Mouse (Mus musculus) hindbrain, embryonic 14.5 days (tissue): ENCODE data around the gene Ip6k1. TPM values are rescaled to one million over a fixed set of nuclear protein-coding genes. Genes with fewer than 3 reads are reported as not detected.
A peak's percentile ranks its signal among the peaks of the same experiment; 100 is the strongest.

Experiments used
- ATAC-seq: fragments of 200-750 bp; cut with Nextera tagmentation; 2 replicates; pipeline ENCODE4 v1.8.0; 2017; ENCODE audit warnings: moderate number of reproducible peaks, mild to moderate bottlenecking, moderate TSS enrichment, moderate library complexity; ENCODE audit not compliant: low FRiP score
- DNase-seq: peaks from one replicate; pipeline ENCODE4 v3.0.0-alpha.2; 2015; ENCODE audit warnings: low spot score
- H3K27ac ChIP-seq: fragments of 300-500 bp; sonication (generic); 2 replicates; pipeline ENCODE4 v1.5.1; 2014; ENCODE audit warnings: mild to moderate bottlenecking, moderate library complexity
- H3K27me3 ChIP-seq: fragments of 300-500 bp; sonication (generic); 2 replicates; pipeline ENCODE4 v1.6.1; 2014; ENCODE audit warnings: mild to moderate bottlenecking, low read length, mixed read lengths; ENCODE audit not compliant: control insufficient read depth, insufficient read depth
- H3K36me3 ChIP-seq: fragments of 300-500 bp; sonication (generic); replicated peaks from 2 replicates; pipeline ENCODE4 v1.6.1; 2014; ENCODE audit not compliant: control insufficient read depth, insufficient read depth
- H3K4me1 ChIP-seq: fragments of 300-500 bp; sonication (generic); replicated peaks from 2 replicates; pipeline ENCODE4 v1.6.1; 2014; ENCODE audit warnings: antibody characterized with exemption, low read length, mixed read lengths; ENCODE audit not compliant: control insufficient read depth, insufficient read depth
- H3K4me2 ChIP-seq: fragments of 300-500 bp; sonication (generic); replicated peaks from 2 replicates; pipeline ENCODE4 v1.6.1; 2014; ENCODE audit warnings: mild to moderate bottlenecking, moderate library complexity
- H3K4me3 ChIP-seq: fragments of 300-500 bp; sonication (generic); replicated peaks from 2 replicates; pipeline ENCODE4 v1.5.1; 2014; ENCODE audit warnings: mild to moderate bottlenecking, low read length
- H3K9ac ChIP-seq: fragments of 300-500 bp; sonication (generic); 2 replicates; pipeline ENCODE4 v1.6.1; 2014
- H3K9me3 ChIP-seq: fragments of 300-500 bp; sonication (generic); 2 replicates; pipeline ENCODE4 v1.6.1; 2016; ENCODE audit warnings: low read length; ENCODE audit not compliant: control insufficient read depth
- WGBS: fragments of 180-500 bp; shearing (Covaris S2); extraction: QIAGEN DNeasy Blood & Tissue Kit; methylation state at CpG from one replicate; pipeline ENCODE4 v1.1.7; 2014; 5-methylcytosine and 5-hydroxymethylcytosine counted together
- polyA plus RNA-seq: library from polyadenylated mRNA; unstranded; fragments of >200 nt; fragmentation: Nextera tagmentation; extraction: Ambion mirVana; gene quantifications from 2 replicates; pipeline ENCODE4 v1.2.1, GENCODE M21; 2014

Ip6k1 gene
- polyA plus RNA-seq, 1 experiment from 2014 or later = 55.4 TPM

GRCm38 (mm10) chr9:108073141-108073930 lies 71.0 kb downstream of the Ip6k1 start:
- Histone ChIP-seq H3K27me3 (no peaks in the 10 kb centered on the region), H3K9me3 (no peaks in the 10 kb centered on the region), H3K36me3 (peaks cover 48% of the 10 kb centered on the region), H3K9ac (no peak overlapping the region), H3K27ac (no peak overlapping the region), H3K4me3 (no peak overlapping the region), H3K4me2 (no peak overlapping the region), H3K4me1 (peaks cover 8% of the 10 kb centered on the region)
- DNase-seq (no peak), ATAC-seq (no peak)
- WGBS = 66% methylated on average over 7 of the region's 7 CpGs

GRCm38 (mm10) chr9:108080168-108080567 lies 77.9 kb downstream of the Ip6k1 start, which contains the start of gene Mst1:
Gene Mst1 (plus strand): TSS chr9:108080436.
- no peaks in the 10 kb centered on the region for H3K9me3 ChIP-seq
- peak within 1 kb of the TSS; percentile 96 for H3K4me2 ChIP-seq
- H3K36me3 ChIP-seq = peaks cover 23% of the 10 kb centered on the region
- no peak within 1 kb of the TSS for H3K27ac ChIP-seq
- peaks cover 15% of the 10 kb centered on the region for H3K4me1 ChIP-seq
- peaks cover 29% of the 10 kb centered on the region for H3K27me3 ChIP-seq
- DNase-seq (no peak), ATAC-seq (no peak)
- peak within 1 kb of the TSS; percentile 84 for H3K4me3 ChIP-seq
- 80% methylated on average over 5 of the region's 5 CpGs for WGBS
- H3K9ac ChIP-seq = peak within 1 kb of the TSS; percentile 96

DNA sequence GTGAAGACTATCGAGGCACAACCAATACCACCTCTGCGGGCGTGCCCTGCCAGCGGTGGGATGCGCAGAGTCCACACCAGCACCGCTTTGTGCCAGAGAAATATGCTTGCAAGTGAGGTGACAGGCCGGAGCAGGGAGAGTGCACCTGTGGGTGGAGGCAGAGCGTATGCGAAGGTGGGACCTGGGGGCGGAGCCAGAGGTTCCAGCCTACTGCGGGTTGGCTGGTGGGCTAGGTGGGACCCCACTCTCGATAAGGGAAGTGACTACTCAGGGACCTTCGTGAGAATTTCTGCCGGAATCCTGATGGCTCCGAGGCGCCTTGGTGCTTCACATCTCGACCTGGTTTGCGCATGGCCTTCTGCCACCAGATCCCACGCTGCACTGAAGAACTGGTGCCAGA lies 80.2 kb downstream of the Ip6k1 start:
- peaks cover 29% of the 10 kb centered on the region for H3K27me3 ChIP-seq
- DNase-seq (no peak), ATAC-seq (no peak)
- H3K36me3 ChIP-seq = peaks cover 35% of the 10 kb centered on the region
- no peak overlapping the region for H3K27ac ChIP-seq
- peak overlapping the region; percentile 24 for H3K9ac ChIP-seq
- H3K9me3 ChIP-seq = no peaks in the 10 kb centered on the region
- peak overlapping the region; percentile 7; the same call in 1 of the 2 replicates for H3K4me3 ChIP-seq
- H3K4me2 ChIP-seq = peak overlapping the region; percentile 30
- WGBS = 7% methylated on average over 19 of the region's 19 CpGs
- peaks cover 15% of the 10 kb centered on the region for H3K4me1 ChIP-seq

DNA sequence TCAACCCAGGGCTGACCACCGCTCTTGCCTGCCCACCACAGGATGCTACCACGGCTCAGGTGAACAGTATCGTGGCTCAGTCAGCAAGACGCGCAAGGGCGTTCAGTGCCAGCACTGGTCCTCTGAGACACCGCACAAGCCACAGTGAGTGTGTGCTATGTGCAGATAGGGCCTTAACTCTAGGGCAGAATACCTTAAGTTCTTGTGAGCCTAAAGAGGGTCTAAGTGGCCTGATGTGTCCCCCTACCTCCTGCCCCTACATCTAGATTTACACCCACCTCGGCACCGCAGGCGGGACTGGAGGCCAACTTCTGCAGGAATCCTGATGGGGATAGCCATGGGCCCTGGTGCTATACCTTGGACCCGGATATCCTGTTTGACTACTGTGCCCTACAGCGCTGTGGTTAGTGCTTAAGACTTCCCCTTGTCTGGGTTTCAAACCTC lies 80.7 kb downstream of the Ip6k1 start, which contains the start of gene Rnf123:
Gene Rnf123, minus strand, starts transcription at position 359 of the 444 bp plus-strand sequence.
- DNase-seq = no peak
- WGBS = 43% methylated on average over 12 of the region's 12 CpGs
- Histone ChIP-seq H3K9me3 (no peaks in the 10 kb centered on the region), H3K27me3 (peaks cover 29% of the 10 kb centered on the region), H3K4me2 (peak within 1 kb of the TSS; percentile 30), H3K9ac (peak within 1 kb of the TSS; percentile 24), H3K36me3 (peaks cover 40% of the 10 kb centered on the region), H3K4me3 (peak within 1 kb of the TSS; percentile 7; the same call in 1 of the 2 replicates), H3K27ac (no peak within 1 kb of the TSS), H3K4me1 (peaks cover 11% of the 10 kb centered on the region)
- no peak for ATAC-seq

DNA sequence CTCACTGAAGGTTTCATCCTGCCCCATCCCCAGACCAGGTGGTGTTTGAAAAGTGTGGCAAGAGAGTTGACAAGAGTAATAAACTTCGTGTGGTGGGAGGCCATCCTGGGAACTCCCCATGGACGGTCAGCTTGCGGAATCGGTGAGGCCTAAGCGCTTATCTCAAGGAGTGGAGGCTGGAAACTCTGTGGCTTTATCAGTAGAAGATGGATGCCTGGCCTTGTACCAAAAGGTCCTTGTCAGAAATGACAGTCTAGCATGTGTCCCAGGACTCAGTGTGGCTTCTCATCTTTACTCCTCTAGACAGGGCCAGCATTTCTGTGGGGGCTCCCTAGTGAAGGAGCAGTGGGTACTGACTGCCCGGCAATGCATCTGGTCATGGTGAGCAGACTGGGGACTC lies 81.3 kb downstream of the Ip6k1 start:
- Histone ChIP-seq H3K27ac (no peak overlapping the region), H3K4me1 (peaks cover 5% of the 10 kb centered on the region), H3K9me3 (no peaks in the 10 kb centered on the region), H3K36me3 (peaks cover 46% of the 10 kb centered on the region), H3K9ac (no peak overlapping the region), H3K4me3 (no peak overlapping the region), H3K4me2 (no peak overlapping the region), H3K27me3 (peaks cover 29% of the 10 kb centered on the region)
- WGBS = 88% methylated on average over 6 of the region's 6 CpGs
- DNase-seq = no peak
- no peak for ATAC-seq

GRCm38 (mm10) chr9:108085261-108085660 lies 83.0 kb downstream of the Ip6k1 start:
- DNase-seq (no peak), ATAC-seq (no peak)
- Histone ChIP-seq H3K9ac (no peak overlapping the region), H3K4me3 (no peak overlapping the region), H3K27me3 (peaks cover 29% of the 10 kb centered on the region), H3K36me3 (peaks cover 63% of the 10 kb centered on the region), H3K4me2 (no peak overlapping the region), H3K9me3 (no peaks in the 10 kb centered on the region), H3K4me1 (no peaks in the 10 kb centered on the region), H3K27ac (no peak overlapping the region)
- WGBS = 96% methylated on average over 4 of the region's 4 CpGs

DNA sequence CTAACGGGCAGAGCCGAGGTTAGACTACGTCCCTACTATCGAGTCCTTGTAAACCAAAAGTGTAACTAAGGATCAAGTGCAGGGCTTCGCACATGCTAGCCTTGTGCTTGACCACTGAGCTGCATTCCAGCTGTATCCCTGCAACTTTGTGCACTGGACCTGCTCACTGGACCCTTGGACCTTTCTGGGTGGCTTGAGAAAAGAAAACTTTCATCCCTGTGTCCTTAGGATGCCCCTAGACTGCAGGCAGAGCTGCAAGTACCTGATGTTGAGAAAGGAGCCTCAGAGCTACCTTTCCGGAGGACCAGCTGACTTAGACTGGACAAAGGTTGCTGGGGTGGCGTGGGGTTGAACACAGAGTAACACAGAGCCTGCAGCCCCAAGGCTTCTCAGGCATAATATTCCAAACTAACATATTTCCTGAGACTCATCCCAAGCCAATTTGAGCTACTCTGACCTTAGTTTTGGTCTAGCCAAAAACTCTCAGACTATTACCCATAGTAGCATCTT lies 88.4 kb downstream of the Ip6k1 start:
- no peaks in the 10 kb centered on the region for H3K27me3 ChIP-seq
- no peak overlapping the region for H3K27ac ChIP-seq
- no peak for ATAC-seq
- 95% methylated on average over 7 of the region's 7 CpGs for WGBS
- DNase-seq = no peak
- no peak overlapping the region for H3K4me2 ChIP-seq
- peaks cover 16% of the 10 kb centered on the region for H3K4me1 ChIP-seq
- no peaks in the 10 kb centered on the region for H3K9me3 ChIP-seq
- no peak overlapping the region for H3K4me3 ChIP-seq
- H3K9ac ChIP-seq = no peak overlapping the region
- peaks cover 72% of the 10 kb centered on the region for H3K36me3 ChIP-seq

DNA sequence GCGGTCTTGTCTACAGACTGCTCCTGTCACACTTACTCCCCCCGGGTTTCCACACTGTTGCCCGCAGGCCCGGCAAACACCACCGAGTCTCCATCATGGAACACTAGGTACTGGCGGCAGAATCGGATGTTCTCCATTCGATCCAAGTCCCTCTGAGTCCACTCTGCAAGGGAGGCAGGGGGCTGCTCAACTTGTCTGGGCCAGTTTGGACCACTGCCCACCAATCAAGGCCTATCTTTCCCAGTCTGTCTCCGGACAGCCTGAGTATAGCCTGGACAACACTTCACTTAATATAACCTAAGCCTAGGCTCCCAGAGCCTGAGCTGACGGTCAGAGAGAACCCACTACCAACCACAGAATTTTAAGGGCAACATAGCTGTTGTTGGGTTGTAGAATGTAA lies 91.3 kb downstream of the Ip6k1 start:
- DNase-seq (no peak), ATAC-seq (no peak)
- peaks cover 16% of the 10 kb centered on the region for H3K4me1 ChIP-seq
- no peaks in the 10 kb centered on the region for H3K9me3 ChIP-seq
- no peaks in the 10 kb centered on the region for H3K27me3 ChIP-seq
- H3K9ac ChIP-seq = peak overlapping the region; percentile 73
- 73% methylated on average over 10 of the region's 10 CpGs for WGBS
- H3K4me2 ChIP-seq = peak overlapping the region; percentile 80
- H3K27ac ChIP-seq = no peak overlapping the region
- peaks cover 57% of the 10 kb centered on the region for H3K36me3 ChIP-seq
- H3K4me3 ChIP-seq = peak overlapping the region; percentile 59

DNA sequence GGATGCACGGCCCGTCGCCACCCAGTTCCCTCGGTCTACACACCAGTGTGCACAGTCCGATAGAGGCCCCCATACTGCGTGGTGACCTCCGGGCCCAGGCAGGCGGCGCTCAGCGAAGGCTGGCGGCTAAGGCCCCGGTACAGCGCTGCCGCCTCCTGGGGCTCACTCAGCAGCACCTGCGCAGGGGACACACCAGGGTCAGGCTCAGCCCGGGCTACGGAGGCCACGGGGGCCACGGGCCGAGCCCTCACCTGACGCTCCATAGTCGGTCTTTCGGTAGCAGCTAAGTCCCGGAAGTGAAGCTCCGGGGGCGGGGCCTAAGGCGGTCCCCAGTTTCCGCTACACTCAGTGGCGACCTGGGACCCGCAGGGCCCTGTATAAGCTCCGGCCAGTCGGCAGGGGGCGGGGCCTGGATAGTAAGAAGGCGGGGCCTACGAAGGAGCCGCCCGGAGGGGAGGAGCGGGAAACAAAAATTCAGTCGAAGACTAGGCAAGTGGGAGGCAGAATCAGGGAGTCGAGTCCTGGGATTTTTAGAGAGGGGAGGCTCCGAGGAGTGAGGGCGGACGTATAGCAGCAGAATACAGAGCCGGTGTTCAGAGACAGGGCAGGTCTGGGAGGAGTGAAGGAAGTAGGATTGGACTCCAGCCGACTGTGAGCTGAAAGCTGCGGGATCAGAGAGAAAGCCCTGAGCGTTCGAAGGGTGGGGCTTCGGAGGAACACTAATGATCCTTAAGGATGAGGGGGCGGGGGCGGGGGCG lies 92.1 kb downstream of the Ip6k1 start, which contains the start of gene Apeh:
Gene Apeh, minus strand, starts transcription at position 423 of the 758 bp plus-strand sequence.
- WGBS = 0% methylated on average over 51 of the region's 52 CpGs
- Histone ChIP-seq H3K9me3 (no peaks in the 10 kb centered on the region), H3K9ac (peak within 1 kb of the TSS; percentile 73), H3K27me3 (no peaks in the 10 kb centered on the region), H3K4me2 (peak within 1 kb of the TSS; percentile 80), H3K27ac (peak within 1 kb of the TSS; percentile 64), H3K4me3 (peak within 1 kb of the TSS; percentile 59), H3K36me3 (peaks cover 57% of the 10 kb centered on the region), H3K4me1 (peaks cover 16% of the 10 kb centered on the region)
- ATAC-seq = peak; percentile 92
- DNase-seq = peak; percentile 84
